Mouse (Mus musculus) bone marrow macrophage, adult 2 months (primary cell): ENCODE data around the gene Gan.

Experiments used
- CTCF ChIP-seq: IDR thresholded peaks from 2 replicates; pipeline ENCODE4 v1.5.1; 2012; ENCODE audit warnings: low read depth, mild to moderate bottlenecking, low read length, moderate library complexity
- POLR2A ChIP-seq: IDR thresholded peaks from 2 replicates; pipeline ENCODE4 v1.6.1; 2012; ENCODE audit warnings: mild to moderate bottlenecking, low read depth, low read length, borderline replicate concordance

- TF ChIP-seq CTCF (no peak), POLR2A (no peak)
These were observed 47.9 kb downstream of the Gan start for GRCm38 (mm10) chr8:117205884-117206283.
